Mouse (Mus musculus): ENCODE measurements around the gene H2afy.
"Not testable (repeated sequence)": the region's sequence is repeated elsewhere in the genome, so short reads cannot be mapped to it uniquely, and the experiment has no call there.

H2afy gene

DNA sequence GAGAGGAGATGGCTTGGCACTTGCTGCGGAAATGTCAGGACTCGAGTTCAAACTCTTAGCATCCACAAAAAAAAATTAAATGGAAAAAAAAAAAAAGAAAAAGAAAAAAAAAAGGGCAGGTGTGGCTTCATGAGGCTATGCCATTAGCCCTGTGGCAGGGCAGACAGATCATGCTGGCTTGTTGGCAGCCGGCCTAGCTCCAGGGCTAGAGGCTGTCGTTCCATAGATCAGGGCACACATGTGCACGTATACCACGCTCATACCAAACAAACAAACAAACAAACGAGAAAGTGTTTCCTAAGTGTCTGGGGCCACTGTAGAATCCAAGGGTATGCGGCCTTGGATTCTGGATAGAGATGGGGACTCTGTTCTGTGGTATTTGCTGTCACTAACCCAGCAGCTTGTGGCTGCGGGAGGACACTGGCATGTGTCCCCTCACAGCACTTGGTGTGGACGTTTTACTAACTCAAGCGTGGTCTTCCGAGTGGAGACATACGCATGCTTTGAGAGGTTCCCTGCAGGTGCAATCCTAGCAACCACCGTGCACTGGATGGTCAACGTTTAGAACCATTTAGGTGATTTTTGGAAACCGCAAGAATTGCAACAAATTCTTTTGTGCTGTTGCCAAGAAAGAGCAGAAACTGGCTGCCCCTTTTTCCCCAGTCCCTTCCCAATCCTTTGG lies 64.4 kb downstream of the H2afy start:
- DNase-seq (ENCODE audit: low spot score), result no peak

DNA sequence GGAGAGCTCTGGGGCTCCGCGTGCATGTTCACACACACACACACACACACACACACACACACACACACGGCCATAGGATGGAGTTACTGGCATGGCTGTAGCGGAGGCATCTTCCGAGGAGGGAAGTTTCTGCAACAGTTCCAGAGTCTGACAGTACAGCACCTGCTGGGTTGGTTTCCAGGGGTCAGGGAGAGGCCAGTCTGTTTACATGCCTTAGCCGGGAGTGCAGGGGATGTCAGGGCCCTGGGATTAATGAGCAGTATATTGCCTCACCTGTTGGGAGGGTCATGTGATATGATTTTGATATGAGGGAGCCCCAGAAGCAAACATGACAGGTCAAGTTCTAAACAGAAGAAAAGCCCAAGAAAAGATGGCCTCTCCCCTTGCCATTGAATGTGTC lies 66.5 kb downstream of the H2afy start:
- no peak for DNase-seq (ENCODE audit: low spot score)

GRCm38 (mm10) chr13:56068517-56068916 lies 67.6 kb downstream of the H2afy start:
- DNase-seq (ENCODE audit: low spot score), result no peak

DNA sequence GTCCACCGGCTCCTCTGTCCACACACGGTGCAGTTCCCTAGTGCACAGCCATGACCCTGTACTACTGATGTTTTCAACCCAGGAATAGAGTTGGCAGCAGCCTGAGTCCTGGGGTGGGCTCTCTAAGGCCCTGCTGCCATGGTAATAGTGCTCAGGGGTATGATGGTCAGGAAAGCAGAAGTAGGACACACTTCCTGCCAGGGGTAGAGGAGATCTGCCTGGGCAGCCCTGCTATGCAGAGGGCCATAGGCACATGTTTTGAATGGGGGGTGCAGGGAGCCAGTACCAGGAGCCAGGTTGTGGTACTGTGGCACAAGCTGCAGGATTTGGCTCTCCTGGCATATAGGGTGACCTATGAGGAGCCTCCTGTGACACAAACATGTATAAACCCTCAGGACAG lies 69.3 kb downstream of the H2afy start:
- DNase-seq (ENCODE audit: low spot score), result no peak

DNA sequence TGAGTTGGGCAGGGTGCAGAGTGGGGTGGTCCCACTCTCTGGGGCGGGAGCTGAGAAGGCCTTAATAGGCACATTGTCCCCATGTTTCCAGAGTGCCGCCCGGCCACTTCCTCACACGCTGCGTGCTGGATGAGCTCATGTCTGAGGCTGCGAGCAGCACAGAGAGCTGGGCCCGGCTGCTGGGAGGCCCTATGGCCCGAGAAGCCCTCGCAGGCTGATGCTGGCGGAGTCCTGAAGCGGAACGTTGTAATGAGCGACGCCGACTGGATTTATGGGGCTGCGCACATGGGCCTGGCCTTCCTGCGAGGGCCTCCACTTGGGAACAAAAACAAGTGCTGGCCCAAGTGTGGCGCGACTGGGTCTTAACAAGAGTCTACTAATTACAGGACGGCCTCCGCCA lies 70.0 kb downstream of the H2afy start:
- DNase-seq (ENCODE audit: low spot score), result no peak

DNA sequence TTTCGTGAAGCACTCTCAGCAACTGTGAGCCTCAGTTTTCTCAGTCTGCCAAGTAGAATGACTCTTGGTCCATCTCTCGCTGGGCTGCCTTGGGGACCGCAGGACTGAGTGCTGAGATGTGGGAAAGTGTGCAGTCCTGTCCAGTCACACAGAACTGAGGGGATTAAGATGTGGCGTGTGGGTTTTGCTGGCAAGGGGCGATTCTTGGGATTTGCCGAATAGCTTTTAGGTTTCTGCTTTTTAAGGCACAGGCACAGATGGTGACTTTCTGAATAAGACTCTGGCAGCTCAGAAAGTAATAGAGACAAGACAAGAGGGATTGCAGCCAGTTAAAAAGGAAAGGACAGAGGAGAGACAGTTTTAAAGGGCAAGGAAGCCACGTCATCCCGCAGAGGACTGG lies 78.4 kb downstream of the H2afy start:
- DNase-seq (ENCODE audit: low spot score), result no peak

GRCm38 (mm10) chr13:56055720-56056119 lies 80.4 kb downstream of the H2afy start:
- no peak for DNase-seq (ENCODE audit: low spot score)

GRCm38 (mm10) chr13:56054089-56054488 lies 82.1 kb downstream of the H2afy start:
- no peak for DNase-seq (ENCODE audit: low spot score)

GRCm38 (mm10) chr13:56052781-56053180 lies 83.4 kb downstream of the H2afy start:
- no peak for DNase-seq (ENCODE audit: low spot score)

GRCm38 (mm10) chr13:56050246-56050645 lies 85.9 kb downstream of the H2afy start:
- no peak for DNase-seq (ENCODE audit: low spot score)

- DNase-seq (ENCODE audit: low spot score), result no peak
Measured at GRCm38 (mm10) chr13:56042221-56042620, 93.9 kb downstream of the H2afy start.

DNA sequence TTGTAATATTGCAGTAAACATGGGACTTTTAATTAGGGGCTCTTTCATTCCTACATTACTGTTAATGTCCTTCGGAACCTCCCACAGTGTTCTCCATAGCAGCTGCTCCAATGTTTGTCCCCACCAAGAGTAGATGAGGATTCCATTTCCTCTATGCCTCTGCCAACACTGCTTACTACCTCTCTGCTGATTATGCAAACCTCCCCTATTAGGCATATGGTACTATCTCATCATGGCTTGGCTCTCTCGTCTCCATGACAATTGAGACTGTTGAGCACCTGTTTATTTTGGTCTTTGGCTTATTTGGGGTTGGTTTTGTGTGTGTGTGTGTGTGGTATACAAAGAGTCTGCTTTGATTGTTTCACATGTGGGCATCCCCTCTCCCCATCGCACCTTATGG lies 95.5 kb downstream of the H2afy start:
- DNase-seq (ENCODE audit: low spot score), result peak; percentile 40

GRCm38 (mm10) chr13:56039610-56040371 lies 96.4 kb downstream of the H2afy start:
- DNase-seq (ENCODE audit: low spot score), result no peak

DNA sequence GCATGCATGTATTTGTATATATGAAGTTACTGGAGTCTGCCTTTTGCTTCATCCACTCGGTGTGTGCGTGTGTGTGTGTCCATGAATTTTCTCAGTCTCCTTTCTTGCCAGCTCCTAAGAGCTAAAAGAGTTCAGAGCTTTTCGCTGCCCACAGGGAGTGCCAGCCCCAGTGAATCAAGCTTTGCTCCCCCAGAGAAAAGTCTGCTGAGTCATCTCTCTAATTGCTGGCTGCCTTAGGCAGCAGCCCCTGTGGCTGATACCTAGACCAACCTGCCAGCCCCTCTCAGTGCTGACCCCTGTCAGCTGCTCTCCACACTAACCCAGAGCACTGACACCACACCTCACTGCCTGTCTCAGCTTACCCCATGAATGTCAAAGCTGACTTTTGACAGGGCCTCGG lies 107.2 kb downstream of the H2afy start:
- no peak for DNase-seq (ENCODE audit: low spot score)

DNA sequence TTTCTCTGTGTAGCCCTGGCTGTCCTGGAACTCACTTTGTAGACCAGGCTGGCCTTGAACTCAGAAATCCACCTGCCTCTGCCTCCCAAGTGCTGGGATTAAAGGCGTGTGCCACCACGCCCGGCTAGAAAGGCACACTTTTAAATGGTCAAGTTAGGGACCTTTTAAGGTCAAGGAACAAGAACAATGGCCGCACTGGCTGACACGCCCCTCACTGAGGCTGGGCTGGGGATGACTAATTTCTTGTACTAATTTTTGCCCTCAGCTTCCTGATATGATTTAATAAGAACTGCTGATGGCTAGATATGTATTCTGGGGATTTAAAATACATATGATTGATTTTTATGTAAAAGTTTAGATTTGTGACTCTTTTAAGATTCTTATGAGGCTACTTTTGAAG lies 108.2 kb downstream of the H2afy start:
- DNase-seq (ENCODE audit: low spot score), result not testable (repeated sequence)

- DNase-seq (ENCODE audit: low spot score), result no peak
Measured at GRCm38 (mm10) chr13:56026623-56027022, 109.5 kb downstream of the H2afy start.

GRCm38 (mm10) chr13:56026026-56026425 lies 110.1 kb downstream of the H2afy start:
- DNase-seq (ENCODE audit: low spot score), result no peak

GRCm38 (mm10) chr13:56025027-56025410 lies 111.1 kb downstream of the H2afy start:
- no peak for DNase-seq (ENCODE audit: low spot score)

- DNase-seq (ENCODE audit: low spot score), result no peak
Measured at GRCm38 (mm10) chr13:56024410-56025026, 111.6 kb downstream of the H2afy start.
